Mouse (Mus musculus) brain, embryonic 14.5 days (tissue): ENCODE data around the gene Map2k1.

Experiments used
- CTCF ChIP-seq: fragments of 200-500 bp; IDR thresholded peaks from 2 replicates; pipeline ENCODE4 v1.5.1; 2012; ENCODE audit warnings: inconsistent platforms, mild to moderate bottlenecking, moderate library complexity, borderline replicate concordance; ENCODE audit not compliant: insufficient read depth, insufficient read length; ENCODE audit errors: extremely low read depth
- POLR2A ChIP-seq: fragments of 200-500 bp; IDR thresholded peaks from 2 replicates; pipeline ENCODE4 v1.6.1; 2012; ENCODE audit warnings: mild to moderate bottlenecking, inconsistent platforms, borderline replicate concordance; ENCODE audit not compliant: poor library complexity, insufficient read depth, insufficient read length, severe bottlenecking; ENCODE audit errors: extremely low read depth

GRCm38 (mm10) chr9:64236056-64236455, 17.4 kb downstream of the Map2k1 start:
- TF ChIP-seq POLR2A (no peak), CTCF (no peak)
